Mouse (Mus musculus): Measurements from ENCODE around the gene Gpr1.

GRCm38 (mm10) chr1:63168638-63169037 is 45.7 kb downstream of the Gpr1 start:
- TF ChIP-seq CTCF (IDR thresholded peaks at IDR 0.05; ENCODE audit: extremely low read depth, insufficient read depth, insufficient read length, insufficient replicate concordance), result no peak
- TF ChIP-seq POLR2A (IDR thresholded peaks at IDR 0.05; ENCODE audit: low read depth, low read length), result no peak

All from spleen, adult 2 months (tissue).